ENCODE assay signal across 8 mouse cellular contexts in genomic region chr4:135439188-135439647, GRCm38 (mm10). TPM values are rescaled to one million over a fixed set of nuclear protein-coding genes. Genes with fewer than 3 reads are reported as not detected.
A peak's percentile ranks its signal among the peaks of the same experiment; 100 is the strongest.
DNase-seq lines count a peak whose midpoint lies in the region; ATAC-seq and TF ChIP-seq lines count a peak whose summit lies in the region.

No protein-coding gene starts in this region.

- peaks cover under 1% of the 10 kb centered on the region; the same call in 1 of the 2 replicates for H3K79me2 ChIP-seq in MEL (ENCODE audit: control insufficient read depth, insufficient read depth, low read length, poor library complexity)

- TF ChIP-seq RAD21 in MEL (IDR thresholded peaks at IDR 0.05; ENCODE audit: low read depth, low read length), result no peak

- TF ChIP-seq EP300 in MEL (IDR thresholded peaks at IDR 0.05; ENCODE audit: low read depth in 1 of 2, low read length in 2 of 2), result peak in 1 of 2 experiments; percentile 71; a peak in 2 of 4 replicates

- H3K9ac ChIP-seq in MEL (ENCODE audit: control insufficient read depth, low read depth, low read length, poor library complexity, severe bottlenecking), result peak overlapping the region; percentile 76
- no peak overlapping the region for H3K9ac ChIP-seq in neural tube, embryonic 12.5 days

- peak overlapping the region; percentile 51 to 52 for H3K4me3 ChIP-seq in MEL (ENCODE audit: control insufficient read depth in 1 of 2, insufficient read depth in 1 of 2, low read depth in 2 of 2, low read length in 2 of 2)
- H3K4me3 ChIP-seq in lung, adult 2 months (replicated peaks; ENCODE audit: extremely low read depth, low read depth, low read length), result no peak overlapping the region
- no peak overlapping the region for H3K4me3 ChIP-seq in neural tube, embryonic 12.5 days

- peak in 1 of 2 experiments; percentile 78; a peak in 2 of 4 replicates for TF ChIP-seq POLR2A in MEL (IDR thresholded peaks at IDR 0.05; ENCODE audit: control insufficient read depth in 1 of 2, insufficient read depth in 1 of 2, low read depth in 1 of 2, low read length in 2 of 2, poor library complexity in 1 of 2)
- TF ChIP-seq POLR2A in lung, adult 2 months (IDR thresholded peaks at IDR 0.05; ENCODE audit: borderline replicate concordance, extremely low read depth, low read depth, low read length), result no peak

- peaks cover 14 to 27% of the 10 kb centered on the region in 2 experiments for H3K4me1 ChIP-seq in MEL (ENCODE audit: control insufficient read depth in 1 of 2, insufficient read depth in 2 of 2, low read length in 2 of 2)
- peaks cover 9% of the 10 kb centered on the region for H3K4me1 ChIP-seq in lung, adult 2 months (ENCODE audit: control insufficient read depth, insufficient read depth, low read length)
- H3K4me1 ChIP-seq in neural tube, embryonic 12.5 days, result peaks cover 4% of the 10 kb centered on the region; the same call in 1 of the 2 replicates

- H3K36me3 ChIP-seq in MEL (ENCODE audit: control insufficient read depth in 1 of 2, insufficient read depth in 2 of 2, low read length in 2 of 2), result peaks cover 0 to 15% of the 10 kb centered on the region in 2 experiments; a peak in 2 of 4 replicates
- H3K36me3 ChIP-seq in neural tube, embryonic 12.5 days, result no peaks in the 10 kb centered on the region

- WGBS in lung, adult 2 months, result 2% methylated on average over 15 of the region's 15 CpGs
- whole genome bisulfite sequencing in neural tube, embryonic 12.5 days, result 3% methylated on average over 15 of the region's 15 CpGs

- H3K27me3 ChIP-seq in MEL (ENCODE audit: control insufficient read depth in 1 of 2, insufficient read depth in 2 of 2, low read length in 2 of 2), result no peaks in the 10 kb centered on the region
- no peaks in the 10 kb centered on the region for H3K27me3 ChIP-seq in neural tube, embryonic 12.5 days (replicated peaks)

- H3K9me3 ChIP-seq in MEL (replicated peaks; ENCODE audit: insufficient read depth, low read length), result no peaks in the 10 kb centered on the region
- H3K9me3 ChIP-seq in neural tube, embryonic 12.5 days, result no peaks in the 10 kb centered on the region

- H3K4me2 ChIP-seq in neural tube, embryonic 12.5 days (replicated peaks), result peak overlapping the region; percentile 32

- TF ChIP-seq CTCF in MEL (IDR thresholded peaks at IDR 0.05 in 2 of 3, conservative IDR thresholded peaks at IDR 0.05 in 1 of 3; ENCODE audit: control insufficient read depth in 1 of 3, insufficient read depth in 1 of 3, low read depth in 2 of 3, low read length in 3 of 3, poor library complexity in 1 of 3, severe bottlenecking in 1 of 3), result no peak
- no peak for TF ChIP-seq CTCF in lung, adult 2 months (IDR thresholded peaks at IDR 0.05; ENCODE audit: insufficient read depth, low read length)

- DNase-seq in MEL (ENCODE audit: low read depth, low spot score), result peak; percentile 98
- peak; percentile 91 for DNase-seq in c-Kit-positive CD71-negative TER-119-negative erythroid progenitor cells, embryonic 14.5 days (ENCODE audit: low read depth)
- peak; percentile 45 to 63 for DNase-seq in heart, adult 18-20 months
- DNase-seq in kidney, adult 11 months, result peak; percentile 51
- DNase-seq in lung, adult 2 months, result peak; percentile 38
- peak; percentile 92 for DNase-seq in yolk sac, embryonic 10.5 days (ENCODE audit: low spot score)
- no peak for DNase-seq in left cerebral cortex, adult 8-10 months (ENCODE audit: low spot score in 2 of 2)

- H3K27ac ChIP-seq in MEL (ENCODE audit: control insufficient read depth, low read depth, low read length), result peak overlapping the region; percentile 99
- H3K27ac ChIP-seq in neural tube, embryonic 12.5 days, result no peak overlapping the region

- peak; percentile 70 for ATAC-seq in neural tube, embryonic 12.5 days (ENCODE audit: low FRiP score, low read depth)

TF ChIP-seq in MEL, 35 proteins besides CTCF, POLR2A, EP300 and RAD21:
- TF ChIP-seq CHD1 (IDR thresholded peaks at IDR 0.05; ENCODE audit: low read depth, low read length) (no peak), ETS1 (IDR thresholded peaks at IDR 0.05; ENCODE audit: low read depth, low read length) (peak; percentile 77), MXI1 (IDR thresholded peaks at IDR 0.05; ENCODE audit: low read depth, low read length) (peak; percentile 64; the same call in 1 of the 2 replicates), TBP (IDR thresholded peaks at IDR 0.05; ENCODE audit: low read depth, low read length) (peak; percentile 89; the same call in 1 of the 2 replicates), BHLHE40 (IDR thresholded peaks at IDR 0.05; ENCODE audit: borderline replicate concordance, low read depth, low read length) (peak; percentile 54; the same call in 1 of the 2 replicates), JUND (IDR thresholded peaks at IDR 0.05; ENCODE audit: low read depth, low read length) (no peak), TCF12 (IDR thresholded peaks at IDR 0.05; ENCODE audit: low read depth, low read length) (peak; percentile 76), CHD2 (IDR thresholded peaks at IDR 0.05; ENCODE audit: low read length) (peak; percentile 66; the same call in 1 of the 2 replicates), POLR2AphosphoS2 (IDR thresholded peaks at IDR 0.05; ENCODE audit: low read length) (peak; percentile 62; the same call in 1 of the 2 replicates), E2F4 (IDR thresholded peaks at IDR 0.05; ENCODE audit: borderline replicate concordance, low read depth, low read length) (peak; percentile 83), HCFC1 (IDR thresholded peaks at IDR 0.05; ENCODE audit: low read depth, low read length) (peak; percentile 61; the same call in 1 of the 2 replicates), MAFK (IDR thresholded peaks at IDR 0.05; ENCODE audit: borderline replicate concordance, low read depth, low read length) (no peak), NELFE (IDR thresholded peaks at IDR 0.05; ENCODE audit: low read depth, low read length) (peak; percentile 80), SIN3A (IDR thresholded peaks at IDR 0.05; ENCODE audit: low read length) (no peak; the same call in none of the 2 replicates), MYC (IDR thresholded peaks at IDR 0.05; ENCODE audit: low read depth, low read length) (no peak), ZMIZ1 (IDR thresholded peaks at IDR 0.05; ENCODE audit: low read depth, low read length) (peak; percentile 64; the same call in 1 of the 2 replicates)

RNA-seq across cellular contexts. Expression of gene Rcan3, which starts 5.6 kb away (rescaled TPM):
- total RNA-seq in MEL (2012; rRNA removed), result 6.5 and 7.9 TPM in 2 replicates
- 1 to 10 TPM in 1 of 2 experiments, not detected in 1; 7.8 TPM for polyA plus RNA-seq in MEL (2012; ENCODE audit: insufficient read depth in 1 of 2, insufficient read length in 2 of 2, low read depth in 1 of 2, low replicate concordance in 2 of 2, missing spikeins in 1 of 2)
- 10 to 100 TPM in 1 of 2 experiments, 1 to 10 TPM in 1; 9.0 to 13.4 TPM for total RNA-seq in heart, adult 18-20 months (2021)
- polyA plus RNA-seq in lung, adult 2 months (2012; rRNA removed), result 13.6 and 14.3 TPM in 2 replicates
- 21.7 and 22.2 TPM in 2 replicates for polyA plus RNA-seq in neural tube, embryonic 12.5 days (2016; fragmentation: Nextera tagmentation; extraction: Ambion mirVana)
- total RNA-seq in left cerebral cortex, adult 8-10 months (2022), result 10 to 100 TPM; 34.1 to 40.4 (median 36.2) TPM

RNA-seq across cellular contexts. Expression of gene Ncmap, which starts 41.2 kb away (rescaled TPM):
- total RNA-seq in MEL (2012; rRNA removed), result 0.08 TPM in 1 of 2 replicates, not detected in the other
- polyA plus RNA-seq in MEL (2012; ENCODE audit: insufficient read depth in 1 of 2, insufficient read length in 2 of 2, low read depth in 1 of 2, low replicate concordance in 2 of 2, missing spikeins in 1 of 2), result under 1 TPM in 1 of 2 experiments, not detected in 1; 0.22 TPM
- not detected for total RNA-seq in heart, adult 18-20 months (2021)
- polyA plus RNA-seq in lung, adult 2 months (2012; rRNA removed), result 3.0 and 5.4 TPM in 2 replicates
- 1.3 and 1.7 TPM in 2 replicates for polyA plus RNA-seq in neural tube, embryonic 12.5 days (2016; fragmentation: Nextera tagmentation; extraction: Ambion mirVana)
- 1 to 10 TPM in 3 of 4 experiments, under 1 TPM in 1; 0.82 to 1.9 (median 1.2) TPM for total RNA-seq in left cerebral cortex, adult 8-10 months (2022)

RNA-seq across cellular contexts. Expression of gene Stpg1, which starts 55.4 kb away (rescaled TPM):
- not detected in 2 replicates for total RNA-seq in MEL (2012; rRNA removed)
- polyA plus RNA-seq in MEL (2012; ENCODE audit: insufficient read depth in 1 of 2, insufficient read length in 2 of 2, low read depth in 1 of 2, low replicate concordance in 2 of 2, missing spikeins in 1 of 2), result under 1 TPM in 1 of 2 experiments, not detected in 1; 0.21 TPM
- total RNA-seq in heart, adult 18-20 months (2021), result 1 to 10 TPM in 1 of 2 experiments, not detected in 1; 1.0 TPM
- 1.3 and 1.4 TPM in 2 replicates for polyA plus RNA-seq in lung, adult 2 months (2012; rRNA removed)
- polyA plus RNA-seq in neural tube, embryonic 12.5 days (2016; fragmentation: Nextera tagmentation; extraction: Ambion mirVana), result 0.41 TPM in 1 of 2 replicates, not detected in the other
- 1 to 10 TPM in 3 of 4 experiments, under 1 TPM in 1; 0.83 to 1.3 (median 1.2) TPM for total RNA-seq in left cerebral cortex, adult 8-10 months (2022)

RNA-seq across cellular contexts. Expression of gene Nipal3, which starts 55.6 kb away (rescaled TPM):
- total RNA-seq in MEL (2012; rRNA removed), result 3.5 TPM in 2 replicates
- polyA plus RNA-seq in MEL (2012; ENCODE audit: insufficient read depth in 1 of 2, insufficient read length in 2 of 2, low read depth in 1 of 2, low replicate concordance in 2 of 2, missing spikeins in 1 of 2), result 10 to 100 TPM in 1 of 2 experiments, not detected in 1; 10.4 TPM
- total RNA-seq in heart, adult 18-20 months (2021), result 10 to 100 TPM; 35.0 to 37.0 TPM
- polyA plus RNA-seq in lung, adult 2 months (2012; rRNA removed), result 58.2 and 84.6 TPM in 2 replicates
- polyA plus RNA-seq in neural tube, embryonic 12.5 days (2016; fragmentation: Nextera tagmentation; extraction: Ambion mirVana), result 3.8 and 4.7 TPM in 2 replicates
- 100 to 1,000 TPM in 3 of 4 experiments, 10 to 100 TPM in 1; 96.7 to 124 (median 114) TPM for total RNA-seq in left cerebral cortex, adult 8-10 months (2022)

Comparison
In these comparisons a context has a peak if more than half of its experiments do, and no peak if none do; other contexts are left out.
1. DNase-seq: peak in MEL (single experiment), c-Kit-positive CD71-negative TER-119-negative erythroid progenitor cells, embryonic 14.5 days (single experiment), heart, adult 18-20 months (2 of 2), kidney, adult 11 months (single experiment), lung, adult 2 months (single experiment) and yolk sac, embryonic 10.5 days (single experiment); none in left cerebral cortex, adult 8-10 months (0 of 2).
2. H3K4me3 ChIP-seq: peak in MEL (2 of 2); none in lung, adult 2 months (single experiment) and neural tube, embryonic 12.5 days (single experiment).